Mouse (Mus musculus): ENCODE measurements around the gene Ssr1. TPM values are rescaled to one million over a fixed set of nuclear protein-coding genes. Genes with fewer than 3 reads are reported as not detected.

Gene Ssr1
- polyA plus RNA-seq, 1 experiment from 2014 or later, result 97.9 TPM

- 90% methylated on average over 5 of the region's 5 CpGs for WGBS
- H3K9ac ChIP-seq (replicated peaks), result no peak overlapping the region
- H3K27ac ChIP-seq (replicated peaks), result no peak overlapping the region
- no peak overlapping the region for H3K4me3 ChIP-seq
- H3K36me3 ChIP-seq, result peaks cover 33% of the 10 kb centered on the region
- no peak for ATAC-seq (ENCODE audit: low FRiP score, low read depth)
- H3K9me3 ChIP-seq, result no peaks in the 10 kb centered on the region
- H3K27me3 ChIP-seq, result no peaks in the 10 kb centered on the region
- no peaks in the 10 kb centered on the region for H3K4me1 ChIP-seq
- no peak overlapping the region for H3K4me2 ChIP-seq (replicated peaks)
These were observed 19.3 kb downstream of the Ssr1 start for GRCm38 (mm10) chr13:37974731-37975130.

GRCm38 (mm10) chr13:37974036-37974435, 20.0 kb downstream of the Ssr1 start:
- 86% methylated on average over 6 of the region's 6 CpGs for WGBS
- Histone ChIP-seq H3K27ac (replicated peaks) (no peak overlapping the region), H3K36me3 (peaks cover 26% of the 10 kb centered on the region), H3K27me3 (no peaks in the 10 kb centered on the region), H3K4me1 (no peaks in the 10 kb centered on the region), H3K9ac (replicated peaks) (no peak overlapping the region), H3K4me2 (replicated peaks) (no peak overlapping the region), H3K4me3 (no peak overlapping the region), H3K9me3 (no peaks in the 10 kb centered on the region)
- ATAC-seq (ENCODE audit: low FRiP score, low read depth), result no peak

- Histone ChIP-seq H3K36me3 (peaks cover 4% of the 10 kb centered on the region; the same call in 1 of the 2 replicates), H3K9me3 (no peaks in the 10 kb centered on the region), H3K4me1 (peaks cover 13% of the 10 kb centered on the region), H3K4me3 (no peak overlapping the region), H3K27me3 (no peaks in the 10 kb centered on the region), H3K27ac (replicated peaks) (no peak overlapping the region), H3K9ac (replicated peaks) (no peak overlapping the region), H3K4me2 (replicated peaks) (no peak overlapping the region)
- 91% methylated on average over 11 of the region's 11 CpGs for WGBS
- no peak for ATAC-seq (ENCODE audit: low FRiP score, low read depth)
These were observed 23.0 kb downstream of the Ssr1 start for GRCm38 (mm10) chr13:37970887-37971530.

GRCm38 (mm10) chr13:37969988-37970387, 24.0 kb downstream of the Ssr1 start:
- Histone ChIP-seq H3K9ac (replicated peaks) (no peak overlapping the region), H3K4me2 (replicated peaks) (no peak overlapping the region), H3K4me1 (peaks cover 13% of the 10 kb centered on the region), H3K27ac (replicated peaks) (no peak overlapping the region), H3K9me3 (no peaks in the 10 kb centered on the region), H3K4me3 (no peak overlapping the region), H3K36me3 (no peaks in the 10 kb centered on the region), H3K27me3 (peaks cover 8% of the 10 kb centered on the region)
- WGBS, result 76% methylated on average over 8 of the region's 8 CpGs
- no peak for ATAC-seq (ENCODE audit: low FRiP score, low read depth)

GRCm38 (mm10) chr13:37969337-37969736, 24.7 kb downstream of the Ssr1 start:
- Histone ChIP-seq H3K4me3 (no peak overlapping the region), H3K9me3 (no peaks in the 10 kb centered on the region), H3K4me1 (peaks cover 16% of the 10 kb centered on the region), H3K27me3 (peaks cover 14% of the 10 kb centered on the region), H3K9ac (replicated peaks) (no peak overlapping the region), H3K36me3 (no peaks in the 10 kb centered on the region), H3K27ac (replicated peaks) (no peak overlapping the region), H3K4me2 (replicated peaks) (no peak overlapping the region)
- no peak for ATAC-seq (ENCODE audit: low FRiP score, low read depth)
- WGBS, result 11% methylated on average over 14 of the region's 14 CpGs

GRCm38 (mm10) chr13:37967565-37967964, 26.5 kb downstream of the Ssr1 start:
- Histone ChIP-seq H3K4me1 (peaks cover 24% of the 10 kb centered on the region), H3K4me2 (replicated peaks) (no peak overlapping the region), H3K9ac (replicated peaks) (no peak overlapping the region; the same call in 1 of the 2 replicates), H3K27ac (replicated peaks) (peak overlapping the region; percentile 30; the same call in 1 of the 2 replicates), H3K27me3 (peaks cover 26% of the 10 kb centered on the region), H3K9me3 (no peaks in the 10 kb centered on the region), H3K4me3 (no peak overlapping the region), H3K36me3 (no peaks in the 10 kb centered on the region)
- no peak for ATAC-seq (ENCODE audit: low FRiP score, low read depth)
- WGBS, result 61% methylated on average over 10 of the region's 10 CpGs

GRCm38 (mm10) chr13:37967052-37967437, 27.0 kb downstream of the Ssr1 start:
- Histone ChIP-seq H3K27ac (replicated peaks) (peak overlapping the region; percentile 30), H3K9me3 (no peaks in the 10 kb centered on the region), H3K36me3 (no peaks in the 10 kb centered on the region), H3K9ac (replicated peaks) (no peak overlapping the region; the same call in 1 of the 2 replicates), H3K4me3 (no peak overlapping the region), H3K27me3 (peaks cover 26% of the 10 kb centered on the region), H3K4me2 (replicated peaks) (no peak overlapping the region), H3K4me1 (peaks cover 24% of the 10 kb centered on the region)
- no peak for ATAC-seq (ENCODE audit: low FRiP score, low read depth)
- 68% methylated on average over 12 of the region's 12 CpGs for WGBS

GRCm38 (mm10) chr13:37966256-37967051, 27.6 kb downstream of the Ssr1 start:
- H3K9me3 ChIP-seq, result no peaks in the 10 kb centered on the region
- H3K9ac ChIP-seq (replicated peaks), result no peak overlapping the region
- peak overlapping the region; percentile 30; the same call in 1 of the 2 replicates for H3K27ac ChIP-seq (replicated peaks)
- no peak overlapping the region for H3K4me3 ChIP-seq
- no peak overlapping the region for H3K4me2 ChIP-seq (replicated peaks)
- 77% methylated on average over 15 of the region's 15 CpGs for WGBS
- ATAC-seq (ENCODE audit: low FRiP score, low read depth), result no peak
- peaks cover 24% of the 10 kb centered on the region for H3K4me1 ChIP-seq
- H3K27me3 ChIP-seq, result peaks cover 26% of the 10 kb centered on the region
- no peaks in the 10 kb centered on the region for H3K36me3 ChIP-seq

- Histone ChIP-seq H3K27ac (replicated peaks) (no peak overlapping the region), H3K4me2 (replicated peaks) (no peak overlapping the region), H3K36me3 (no peaks in the 10 kb centered on the region), H3K4me1 (peaks cover 24% of the 10 kb centered on the region), H3K9ac (replicated peaks) (no peak overlapping the region), H3K27me3 (peaks cover 26% of the 10 kb centered on the region), H3K4me3 (no peak overlapping the region), H3K9me3 (no peaks in the 10 kb centered on the region)
- ATAC-seq (ENCODE audit: low FRiP score, low read depth), result no peak
- 26% methylated on average over 17 of the region's 17 CpGs for WGBS
These were observed 28.7 kb downstream of the Ssr1 start for GRCm38 (mm10) chr13:37965126-37965914.

GRCm38 (mm10) chr13:37964128-37965087, 29.6 kb downstream of the Ssr1 start:
- Histone ChIP-seq H3K4me2 (replicated peaks) (peak overlapping the region; percentile 52), H3K4me3 (0 out of 2 replicates have a peak overlapping the region, but pooled peaks have one; percentile 40), H3K27ac (replicated peaks) (no peak overlapping the region), H3K4me1 (peaks cover 24% of the 10 kb centered on the region), H3K27me3 (peaks cover 26% of the 10 kb centered on the region), H3K9me3 (no peaks in the 10 kb centered on the region), H3K9ac (replicated peaks) (no peak overlapping the region), H3K36me3 (no peaks in the 10 kb centered on the region)
- 40% methylated on average over 20 of the region's 20 CpGs for WGBS
- no peak for ATAC-seq (ENCODE audit: low FRiP score, low read depth)

All from midbrain, embryonic 12.5 days (tissue).